Mouse (Mus musculus) embryonic facial prominence, embryonic 10.5 days (tissue): ENCODE results near the gene Fcho2. TPM values are rescaled to one million over a fixed set of nuclear protein-coding genes. Genes with fewer than 3 reads are reported as not detected.
A peak's percentile ranks its signal among the peaks of the same experiment; 100 is the strongest.
"Not testable (repeated sequence)": the region's sequence is repeated elsewhere in the genome, so short reads cannot be mapped to it uniquely, and the experiment has no call there.

Experiments
- DNase-seq: peaks from one replicate; pipeline ENCODE4 v3.0.0-alpha.2; 2017; ENCODE audit warnings: low spot score
- H3K27ac ChIP-seq: fragments of 300-500 bp; sonication (generic); replicated peaks from 2 replicates; pipeline ENCODE4 v1.5.1; 2016; ENCODE audit warnings: mild to moderate bottlenecking
- H3K27me3 ChIP-seq: fragments of 300-500 bp; sonication (generic); replicated peaks from 2 replicates; pipeline ENCODE4 v1.6.1; 2016; ENCODE audit warnings: low read depth, mild to moderate bottlenecking; ENCODE audit not compliant: poor library complexity, severe bottlenecking
- H3K36me3 ChIP-seq: fragments of 300-500 bp; sonication (generic); replicated peaks from 2 replicates; pipeline ENCODE4 v1.6.1; 2016; ENCODE audit warnings: mild to moderate bottlenecking, moderate library complexity
- H3K4me1 ChIP-seq: fragments of 300-500 bp; sonication (generic); 2 replicates; pipeline ENCODE4 v1.6.1; 2016
- H3K4me3 ChIP-seq: fragments of 300-500 bp; sonication (generic); 2 replicates; pipeline ENCODE4 v1.5.1; 2016; ENCODE audit warnings: mild to moderate bottlenecking, moderate library complexity
- H3K9me3 ChIP-seq: fragments of 300-500 bp; sonication (generic); 2 replicates; pipeline ENCODE4 v1.6.1; 2016; ENCODE audit warnings: mild to moderate bottlenecking
- WGBS: fragments of 180-500 bp; shearing (Covaris S2); methylation state at CpG from one replicate; pipeline ENCODE4 v1.1.7; 2016; 5-methylcytosine and 5-hydroxymethylcytosine counted together
- polyA plus RNA-seq: library from polyadenylated mRNA; unstranded; fragments of >200 nt; fragmentation: Nextera tagmentation; extraction: Ambion mirVana; gene quantifications from 2 replicates; pipeline ENCODE4 v1.2.1, GENCODE M21; 2016

Gene Fcho2
- 33.8 and 35.7 TPM in 2 replicates for polyA plus RNA-seq

GRCm38 (mm10) chr13:98815147-98815785 lies at the start of gene Fcho2:
Gene Fcho2 (minus strand): TSS chr13:98815449.
- Histone ChIP-seq H3K27me3 (no peaks in the 10 kb centered on the region), H3K4me3 (peak within 1 kb of the TSS; percentile 93), H3K9me3 (no peaks in the 10 kb centered on the region), H3K27ac (peak within 1 kb of the TSS; percentile 99), H3K36me3 (no peaks in the 10 kb centered on the region), H3K4me1 (peaks cover 28% of the 10 kb centered on the region)
- DNase-seq = peak; percentile 100
- under 1% methylated on average over 61 of the region's 61 CpGs for WGBS

- no peaks in the 10 kb centered on the region for H3K9me3 ChIP-seq
- no peaks in the 10 kb centered on the region for H3K27me3 ChIP-seq
- WGBS = 95% methylated on average over 8 of the region's 8 CpGs
- no peaks in the 10 kb centered on the region for H3K4me1 ChIP-seq
- no peak for DNase-seq
- no peak overlapping the region for H3K27ac ChIP-seq
- H3K36me3 ChIP-seq = peaks cover 99% of the 10 kb centered on the region
- H3K4me3 ChIP-seq = no peak overlapping the region
Measured at GRCm38 (mm10) chr13:98855291-98855690, 40.0 kb upstream of the Fcho2 start.

GRCm38 (mm10) chr13:98845794-98846193 lies 30.5 kb upstream of the Fcho2 start:
- Histone ChIP-seq H3K4me1 (no peaks in the 10 kb centered on the region), H3K9me3 (no peaks in the 10 kb centered on the region), H3K27me3 (no peaks in the 10 kb centered on the region), H3K36me3 (peaks cover 98% of the 10 kb centered on the region), H3K4me3 (no peak overlapping the region), H3K27ac (no peak overlapping the region)
- DNase-seq = no peak
- WGBS = 94% methylated on average over 1 of the region's 1 CpGs

- H3K36me3 ChIP-seq = peaks cover 51% of the 10 kb centered on the region
- H3K27ac ChIP-seq = no peak overlapping the region
- no peaks in the 10 kb centered on the region for H3K4me1 ChIP-seq
- H3K27me3 ChIP-seq = no peaks in the 10 kb centered on the region
- no peaks in the 10 kb centered on the region for H3K9me3 ChIP-seq
- H3K4me3 ChIP-seq = no peak overlapping the region
- 87% methylated on average over 6 of the region's 6 CpGs for WGBS
- no peak for DNase-seq
Measured at GRCm38 (mm10) chr13:98836423-98837088, 21.3 kb upstream of the Fcho2 start.

GRCm38 (mm10) chr13:98835740-98836139 lies 20.5 kb upstream of the Fcho2 start:
- Histone ChIP-seq H3K9me3 (no peaks in the 10 kb centered on the region), H3K36me3 (peaks cover 43% of the 10 kb centered on the region), H3K27ac (no peak overlapping the region), H3K4me3 (no peak overlapping the region), H3K27me3 (no peaks in the 10 kb centered on the region), H3K4me1 (no peaks in the 10 kb centered on the region)
- DNase-seq = no peak
- 92% methylated on average over 5 of the region's 5 CpGs for WGBS

GRCm38 (mm10) chr13:98834723-98835122 lies 19.5 kb upstream of the Fcho2 start:
- Histone ChIP-seq H3K27me3 (no peaks in the 10 kb centered on the region), H3K4me1 (no peaks in the 10 kb centered on the region), H3K36me3 (peaks cover 33% of the 10 kb centered on the region), H3K9me3 (no peaks in the 10 kb centered on the region), H3K4me3 (no peak overlapping the region), H3K27ac (no peak overlapping the region; the same call in 1 of the 2 replicates)
- 82% methylated on average over 3 of the region's 3 CpGs for WGBS
- no peak for DNase-seq

GRCm38 (mm10) chr13:98834199-98834598 lies 18.9 kb upstream of the Fcho2 start:
- Histone ChIP-seq H3K27ac (no peak overlapping the region), H3K27me3 (no peaks in the 10 kb centered on the region), H3K4me3 (no peak overlapping the region), H3K4me1 (no peaks in the 10 kb centered on the region), H3K36me3 (peaks cover 28% of the 10 kb centered on the region), H3K9me3 (no peaks in the 10 kb centered on the region)
- 57% methylated on average over 1 of the region's 1 CpGs for WGBS
- no peak for DNase-seq

- DNase-seq = no peak
- H3K27ac ChIP-seq = no peak overlapping the region
- peaks cover 13% of the 10 kb centered on the region for H3K36me3 ChIP-seq
- no peaks in the 10 kb centered on the region for H3K27me3 ChIP-seq
- no peaks in the 10 kb centered on the region for H3K9me3 ChIP-seq
- no peaks in the 10 kb centered on the region for H3K4me1 ChIP-seq
- 82% methylated on average over 10 of the region's 10 CpGs for WGBS
- no peak overlapping the region for H3K4me3 ChIP-seq
Measured at GRCm38 (mm10) chr13:98832451-98833450, 17.5 kb upstream of the Fcho2 start.

GRCm38 (mm10) chr13:98829026-98829425 lies 13.8 kb upstream of the Fcho2 start:
- not testable (repeated sequence) for H3K4me3 ChIP-seq, H3K4me1 ChIP-seq, H3K27me3 ChIP-seq, H3K9me3 ChIP-seq, H3K36me3 ChIP-seq, DNase-seq, H3K27ac ChIP-seq
- 93% methylated on average over 6 of the region's 6 CpGs for WGBS

- Histone ChIP-seq H3K4me1 (no peaks in the 10 kb centered on the region), H3K27ac (no peak overlapping the region), H3K27me3 (no peaks in the 10 kb centered on the region), H3K36me3 (no peaks in the 10 kb centered on the region), H3K4me3 (no peak overlapping the region), H3K9me3 (no peaks in the 10 kb centered on the region)
- no peak for DNase-seq
- WGBS = 89% methylated on average over 4 of the region's 4 CpGs
Measured at GRCm38 (mm10) chr13:98825574-98825973, 10.3 kb upstream of the Fcho2 start.

GRCm38 (mm10) chr13:98819094-98819493 lies 3.8 kb upstream of the Fcho2 start:
- Histone ChIP-seq H3K4me3 (no peak overlapping the region), H3K4me1 (peaks cover 17% of the 10 kb centered on the region; the same call in 1 of the 2 replicates), H3K27me3 (no peaks in the 10 kb centered on the region), H3K9me3 (no peaks in the 10 kb centered on the region), H3K36me3 (no peaks in the 10 kb centered on the region), H3K27ac (no peak overlapping the region)
- DNase-seq = no peak
- 80% methylated on average over 2 of the region's 2 CpGs for WGBS

- no peaks in the 10 kb centered on the region for H3K36me3 ChIP-seq
- DNase-seq = no peak
- no peaks in the 10 kb centered on the region for H3K27me3 ChIP-seq
Measured at GRCm38 (mm10) chr13:98818205-98818604, 3.0 kb upstream of the Fcho2 start.

More at GRCm38 (mm10) chr13:98818205-98818604, 3.0 kb upstream of the Fcho2 start:
- 69% methylated on average over 4 of the region's 4 CpGs for WGBS
- Histone ChIP-seq H3K4me3 (no peak overlapping the region), H3K27ac (no peak overlapping the region), H3K9me3 (no peaks in the 10 kb centered on the region), H3K4me1 (peaks cover 23% of the 10 kb centered on the region; the same call in 1 of the 2 replicates)
